Mouse (Mus musculus): ENCODE measurements around the gene D130043K22Rik. TPM values are rescaled to one million over a fixed set of nuclear protein-coding genes. Genes with fewer than 3 reads are reported as not detected.

D130043K22Rik gene
- polyA plus RNA-seq, 1 experiment = not detected

DNA sequence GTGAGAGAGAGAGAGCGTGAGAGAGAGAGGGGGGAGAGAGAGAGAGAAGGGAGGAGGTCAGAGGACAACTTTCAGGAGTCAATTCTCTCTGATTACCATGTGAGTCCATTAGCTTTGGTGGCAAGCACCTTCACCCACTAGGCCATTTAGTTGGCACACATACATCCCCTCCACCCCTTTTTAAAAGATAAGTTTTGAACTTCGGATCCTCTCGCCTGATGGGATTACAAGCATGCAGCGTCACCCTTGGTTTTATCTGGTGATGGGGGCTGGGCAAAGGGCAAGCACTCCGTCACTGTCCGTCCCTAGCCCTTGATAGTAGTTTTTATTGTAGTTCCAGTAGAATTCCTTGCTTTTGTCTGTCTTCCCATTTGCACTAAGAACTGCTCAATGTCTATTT, 35.3 kb downstream of the D130043K22Rik start:
- TF ChIP-seq TAL1 (IDR thresholded peaks at IDR 0.05; ENCODE audit: low read length) (no peak), GATA1 (IDR thresholded peaks at IDR 0.05; ENCODE audit: low read length) (no peak)
- no peaks in the 10 kb centered on the region for H3K4me1 ChIP-seq (ENCODE audit: control insufficient read depth)

DNA sequence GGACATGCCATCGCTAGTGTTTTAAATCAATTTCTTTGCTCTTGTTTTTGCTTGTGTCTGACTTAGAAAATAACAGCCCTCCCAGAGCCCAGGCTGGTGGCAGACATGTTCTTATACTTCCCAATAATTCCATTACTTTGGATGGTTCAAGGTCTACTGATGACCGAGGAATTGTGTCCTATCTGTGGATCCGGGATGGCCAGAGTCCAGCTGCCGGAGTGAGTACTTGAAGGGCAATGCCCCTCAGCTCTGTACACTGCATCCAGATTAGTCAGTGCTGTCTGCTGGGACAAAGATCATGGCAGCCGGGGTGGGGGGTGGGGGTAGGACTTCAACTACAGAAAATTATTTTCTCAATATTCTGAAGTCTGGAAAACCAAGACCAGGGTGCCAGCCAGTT, 35.8 kb downstream of the D130043K22Rik start:
- peaks cover 13% of the 10 kb centered on the region for H3K9me3 ChIP-seq (ENCODE audit: control insufficient read depth, low read length)
- H3K27me3 ChIP-seq (ENCODE audit: control insufficient read depth) = no peaks in the 10 kb centered on the region
- H3K36me3 ChIP-seq (ENCODE audit: control insufficient read depth) = no peaks in the 10 kb centered on the region
- no peak overlapping the region for H3K4me3 ChIP-seq (replicated peaks)
- H3K4me1 ChIP-seq (ENCODE audit: control insufficient read depth) = no peaks in the 10 kb centered on the region
- TF ChIP-seq TAL1 (IDR thresholded peaks at IDR 0.05; ENCODE audit: low read length) (no peak), GATA1 (IDR thresholded peaks at IDR 0.05; ENCODE audit: low read length) (no peak)

More for the DNA sequence above, 35.3 kb downstream of the D130043K22Rik start:
- no peaks in the 10 kb centered on the region for H3K27me3 ChIP-seq (ENCODE audit: control insufficient read depth)
- H3K4me3 ChIP-seq (replicated peaks) = no peak overlapping the region
- H3K36me3 ChIP-seq (ENCODE audit: control insufficient read depth) = no peaks in the 10 kb centered on the region
- peaks cover 13% of the 10 kb centered on the region for H3K9me3 ChIP-seq (ENCODE audit: control insufficient read depth, low read length)

DNA sequence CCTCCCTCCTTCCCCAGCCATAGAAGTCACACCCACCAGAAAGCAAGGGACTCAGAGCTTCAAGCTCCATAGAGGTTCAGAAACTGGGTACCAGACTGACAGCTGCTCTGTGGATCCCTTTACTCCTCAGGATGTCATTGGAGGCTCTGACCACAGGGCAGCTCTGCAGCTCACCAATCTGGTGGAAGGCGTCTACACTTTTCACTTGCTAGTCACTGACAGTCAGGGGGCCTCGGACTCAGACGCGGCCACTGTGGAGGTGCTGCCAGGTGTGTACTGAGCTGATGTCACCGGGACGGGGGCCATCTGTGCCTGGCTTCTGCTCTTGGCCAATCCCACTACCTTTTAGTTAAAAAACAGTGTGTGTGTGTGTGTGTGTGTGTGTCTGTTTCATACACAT, 37.5 kb downstream of the D130043K22Rik start:
- Histone ChIP-seq H3K36me3 (ENCODE audit: control insufficient read depth) (no peaks in the 10 kb centered on the region), H3K4me1 (ENCODE audit: control insufficient read depth) (no peaks in the 10 kb centered on the region), H3K27me3 (ENCODE audit: control insufficient read depth) (no peaks in the 10 kb centered on the region), H3K4me3 (replicated peaks) (no peak overlapping the region), H3K9me3 (ENCODE audit: control insufficient read depth, low read length) (peaks cover 13% of the 10 kb centered on the region)
- TF ChIP-seq GATA1 (IDR thresholded peaks at IDR 0.05; ENCODE audit: low read length) (no peak), TAL1 (IDR thresholded peaks at IDR 0.05; ENCODE audit: low read length) (no peak)

DNA sequence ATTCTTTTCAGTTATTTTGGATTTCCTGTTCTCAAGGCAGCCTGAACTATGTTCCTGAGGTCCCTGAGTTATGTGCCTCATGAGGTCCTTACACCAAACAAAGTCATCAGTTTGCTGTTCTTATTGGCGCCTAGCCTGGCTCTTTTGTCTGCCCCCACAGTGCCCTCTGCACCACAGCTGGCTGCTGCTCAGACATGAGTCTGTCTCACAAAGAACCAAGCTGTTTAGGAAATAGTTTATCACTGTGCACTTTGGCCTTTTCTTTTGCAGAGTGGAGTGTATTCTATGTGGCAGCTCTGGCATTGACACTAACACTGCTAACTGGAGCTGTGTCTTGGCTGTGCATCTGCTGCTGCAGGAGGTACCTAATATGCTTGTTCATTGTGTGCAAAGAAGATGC, 44.6 kb downstream of the D130043K22Rik start:
- Histone ChIP-seq H3K4me3 (replicated peaks) (no peak overlapping the region), H3K36me3 (ENCODE audit: control insufficient read depth) (no peaks in the 10 kb centered on the region), H3K27me3 (ENCODE audit: control insufficient read depth) (no peaks in the 10 kb centered on the region), H3K9me3 (ENCODE audit: control insufficient read depth, low read length) (peaks cover 3% of the 10 kb centered on the region), H3K4me1 (ENCODE audit: control insufficient read depth) (no peaks in the 10 kb centered on the region)
- TF ChIP-seq GATA1 (IDR thresholded peaks at IDR 0.05; ENCODE audit: low read length) (no peak), TAL1 (IDR thresholded peaks at IDR 0.05; ENCODE audit: low read length) (no peak)

DNA sequence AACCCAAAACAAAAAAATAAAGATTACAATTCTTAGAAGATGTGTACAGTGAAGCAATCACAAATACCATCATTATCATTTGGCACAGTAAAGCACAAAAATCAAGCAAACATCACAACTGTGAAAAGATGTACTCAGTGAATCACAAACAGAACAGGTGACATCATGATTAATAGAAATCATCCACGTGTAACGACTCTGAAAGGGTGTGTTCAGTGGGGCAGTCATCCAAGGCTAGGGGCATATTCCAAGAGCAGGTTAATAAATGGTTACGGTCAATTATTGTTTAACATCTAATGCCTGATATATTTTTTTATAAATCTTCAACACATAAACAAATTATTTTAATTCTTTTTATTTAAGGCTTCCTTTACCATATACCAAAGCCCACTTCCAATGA, 47.6 kb downstream of the D130043K22Rik start:
- H3K4me3 ChIP-seq (replicated peaks) = no peak overlapping the region
- TF ChIP-seq GATA1 (IDR thresholded peaks at IDR 0.05; ENCODE audit: low read length) = no peak
- TF ChIP-seq TAL1 (IDR thresholded peaks at IDR 0.05; ENCODE audit: low read length) = no peak
- no peaks in the 10 kb centered on the region for H3K36me3 ChIP-seq (ENCODE audit: control insufficient read depth)
- H3K27me3 ChIP-seq (ENCODE audit: control insufficient read depth) = no peaks in the 10 kb centered on the region
- H3K9me3 ChIP-seq (ENCODE audit: control insufficient read depth, low read length) = no peaks in the 10 kb centered on the region
- H3K4me1 ChIP-seq (ENCODE audit: control insufficient read depth) = no peaks in the 10 kb centered on the region

DNA sequence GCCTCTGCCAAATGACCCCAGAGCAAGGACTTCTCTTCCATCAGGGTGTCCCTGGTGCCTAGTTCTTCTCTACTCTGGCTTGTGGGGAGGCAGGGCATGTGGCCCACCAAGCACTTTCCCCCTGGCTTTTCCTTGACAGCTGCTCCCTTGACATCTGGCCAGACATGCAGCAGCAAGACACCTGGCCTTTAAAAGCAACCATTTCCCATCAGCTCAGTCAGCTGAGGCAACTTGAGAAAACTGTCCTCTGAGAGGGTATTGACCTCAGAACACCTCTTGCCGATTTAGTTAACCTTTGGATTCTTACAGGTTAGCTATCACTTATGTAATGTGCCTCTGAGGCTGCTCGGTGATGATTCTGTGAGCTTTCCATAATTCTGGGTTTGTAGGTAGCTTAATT, 48.9 kb downstream of the D130043K22Rik start:
- no peak overlapping the region for H3K4me3 ChIP-seq (replicated peaks)
- no peaks in the 10 kb centered on the region for H3K27me3 ChIP-seq (ENCODE audit: control insufficient read depth)
- no peaks in the 10 kb centered on the region for H3K4me1 ChIP-seq (ENCODE audit: control insufficient read depth)
- H3K36me3 ChIP-seq (ENCODE audit: control insufficient read depth) = no peaks in the 10 kb centered on the region
- H3K9me3 ChIP-seq (ENCODE audit: control insufficient read depth, low read length) = no peaks in the 10 kb centered on the region
- TF ChIP-seq TAL1 (IDR thresholded peaks at IDR 0.05; ENCODE audit: low read length) (no peak), GATA1 (IDR thresholded peaks at IDR 0.05; ENCODE audit: low read length) (no peak)

DNA sequence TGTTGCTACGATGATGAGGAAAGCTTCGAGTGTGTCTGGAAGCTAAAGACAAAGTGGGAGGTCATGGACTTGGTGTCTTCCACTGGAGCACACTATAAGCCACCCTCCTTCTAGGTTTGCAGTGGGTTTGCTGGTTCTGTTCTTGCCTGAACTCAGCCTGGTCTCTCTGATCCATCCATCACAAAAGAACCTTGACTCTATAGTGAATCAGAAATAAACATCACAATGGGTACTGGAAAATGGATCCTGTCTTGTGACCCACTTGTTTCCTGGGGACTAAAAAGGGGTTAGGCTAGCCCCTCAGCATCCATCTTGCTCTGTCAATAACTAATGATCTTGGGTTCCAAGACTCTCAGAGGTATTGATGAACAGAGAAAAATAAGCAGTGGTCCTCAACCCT, 57.0 kb downstream of the D130043K22Rik start:
- TF ChIP-seq GATA1 (IDR thresholded peaks at IDR 0.05; ENCODE audit: low read length) = no peak
- TF ChIP-seq TAL1 (IDR thresholded peaks at IDR 0.05; ENCODE audit: low read length) = no peak
- Histone ChIP-seq H3K9me3 (ENCODE audit: control insufficient read depth, low read length) (no peaks in the 10 kb centered on the region), H3K4me3 (replicated peaks) (no peak overlapping the region), H3K4me1 (ENCODE audit: control insufficient read depth) (no peaks in the 10 kb centered on the region), H3K27me3 (ENCODE audit: control insufficient read depth) (no peaks in the 10 kb centered on the region), H3K36me3 (ENCODE audit: control insufficient read depth) (no peaks in the 10 kb centered on the region)

DNA sequence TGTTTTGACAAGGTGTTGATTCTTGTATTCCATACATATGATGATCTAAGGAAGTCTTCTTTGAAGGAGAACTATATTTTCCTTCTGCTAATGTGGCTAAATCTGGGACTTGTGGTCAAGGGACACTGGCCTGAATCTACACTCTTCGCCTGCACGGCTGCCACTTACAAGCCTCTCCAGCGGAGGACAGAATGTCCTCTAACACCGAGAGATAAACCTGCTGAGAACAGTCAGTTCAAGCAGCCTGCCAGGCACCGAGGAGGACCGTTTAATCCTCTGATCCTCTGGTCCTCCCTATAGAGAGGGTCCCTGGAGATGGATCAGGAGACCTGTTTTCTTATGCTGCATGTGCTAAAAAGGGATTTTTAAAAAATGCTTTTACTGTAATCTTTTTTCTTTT, 58.5 kb downstream of the D130043K22Rik start:
- Histone ChIP-seq H3K4me3 (replicated peaks) (no peak overlapping the region), H3K4me1 (ENCODE audit: control insufficient read depth) (no peaks in the 10 kb centered on the region), H3K36me3 (ENCODE audit: control insufficient read depth) (no peaks in the 10 kb centered on the region), H3K27me3 (ENCODE audit: control insufficient read depth) (no peaks in the 10 kb centered on the region), H3K9me3 (ENCODE audit: control insufficient read depth, low read length) (no peaks in the 10 kb centered on the region)
- TF ChIP-seq TAL1 (IDR thresholded peaks at IDR 0.05; ENCODE audit: low read length) = no peak
- no peak for TF ChIP-seq GATA1 (IDR thresholded peaks at IDR 0.05; ENCODE audit: low read length)

DNA sequence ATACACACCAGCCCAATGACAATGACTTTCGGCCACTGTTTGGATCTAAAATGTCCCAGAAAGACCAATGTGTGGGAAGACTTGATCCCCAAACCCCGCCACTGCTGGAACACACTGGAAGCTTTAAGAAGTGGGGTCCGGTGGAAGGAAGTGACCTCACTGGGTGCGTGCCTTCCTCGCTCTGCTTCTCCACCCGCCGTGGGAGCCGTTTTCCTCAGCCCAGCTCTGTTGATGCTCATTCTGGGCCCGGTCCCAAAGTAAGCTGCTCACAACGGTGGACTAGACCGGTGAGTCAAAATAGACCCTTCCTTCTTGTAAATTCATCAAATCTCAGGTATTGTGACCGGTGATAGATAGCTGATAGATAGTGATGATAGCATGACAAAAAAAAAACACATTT, 60.5 kb downstream of the D130043K22Rik start:
- H3K36me3 ChIP-seq (ENCODE audit: control insufficient read depth) = no peaks in the 10 kb centered on the region
- H3K9me3 ChIP-seq (ENCODE audit: control insufficient read depth, low read length) = no peaks in the 10 kb centered on the region
- H3K4me1 ChIP-seq (ENCODE audit: control insufficient read depth) = no peaks in the 10 kb centered on the region
- no peak overlapping the region for H3K4me3 ChIP-seq (replicated peaks)
- TF ChIP-seq GATA1 (IDR thresholded peaks at IDR 0.05; ENCODE audit: low read length) = no peak
- no peak for TF ChIP-seq TAL1 (IDR thresholded peaks at IDR 0.05; ENCODE audit: low read length)
- H3K27me3 ChIP-seq (ENCODE audit: control insufficient read depth) = no peaks in the 10 kb centered on the region

DNA sequence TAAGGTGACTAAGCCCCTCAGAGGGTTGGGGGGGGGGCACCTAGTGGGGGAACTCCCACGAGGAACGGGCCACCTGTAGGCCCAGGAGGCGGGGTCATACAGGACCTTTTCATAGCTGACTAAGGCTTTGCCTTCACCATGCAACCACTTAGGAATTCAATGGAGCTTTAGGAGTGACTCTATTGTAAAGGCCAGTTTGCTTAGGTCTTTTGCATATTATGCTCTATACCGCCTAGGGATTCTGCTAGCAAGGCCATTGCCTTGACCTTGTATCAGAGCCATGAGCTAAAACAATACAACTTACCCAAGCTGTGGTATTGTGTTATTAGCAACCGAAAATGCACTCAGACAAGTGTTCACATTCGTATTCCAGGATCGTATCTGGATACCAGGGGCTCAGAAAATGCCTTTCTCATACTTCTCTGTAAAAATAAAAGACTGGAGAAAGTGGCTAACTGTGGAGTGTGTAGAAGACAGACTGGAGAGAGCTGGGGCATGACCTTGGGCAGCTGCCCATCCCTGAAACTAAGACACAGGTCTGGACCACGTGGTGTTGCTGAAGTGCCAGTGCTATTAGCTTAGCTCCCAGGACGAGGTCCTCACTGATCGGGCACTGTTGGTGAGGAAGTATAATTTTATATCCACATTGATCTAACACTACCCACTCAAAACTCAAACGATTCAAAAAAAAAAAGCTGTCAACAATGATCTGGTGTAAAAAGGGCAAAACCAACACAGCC, 62.1 kb downstream of the D130043K22Rik start:
- Histone ChIP-seq H3K4me1 (ENCODE audit: control insufficient read depth) (no peaks in the 10 kb centered on the region), H3K27me3 (ENCODE audit: control insufficient read depth) (no peaks in the 10 kb centered on the region), H3K4me3 (replicated peaks) (no peak overlapping the region), H3K36me3 (ENCODE audit: control insufficient read depth) (no peaks in the 10 kb centered on the region; the same call in 1 of the 2 replicates), H3K9me3 (ENCODE audit: control insufficient read depth, low read length) (no peaks in the 10 kb centered on the region)
- no peak for TF ChIP-seq GATA1 (IDR thresholded peaks at IDR 0.05; ENCODE audit: low read length)
- TF ChIP-seq TAL1 (IDR thresholded peaks at IDR 0.05; ENCODE audit: low read length) = no peak

All from erythroblast, embryonic 14.5 days (primary cell).